Mouse (Mus musculus) embryonic fibroblast, embryonic 13.5 days (primary cell): ENCODE data around the gene Gtf2i.

Experiments used
- CTCF ChIP-seq: IDR thresholded peaks from 2 replicates; pipeline ENCODE4 v1.5.1; 2011; ENCODE audit warnings: mild to moderate bottlenecking, control low read depth, low read length, moderate library complexity, borderline replicate concordance; ENCODE audit not compliant: insufficient read depth
- POLR2A ChIP-seq: IDR thresholded peaks from 2 replicates; pipeline ENCODE4 v1.6.1; 2011; ENCODE audit warnings: low read depth, mild to moderate bottlenecking, control low read depth, low read length, moderate library complexity

- TF ChIP-seq POLR2A, result no peak
- no peak for TF ChIP-seq CTCF
Observed at GRCm38 (mm10) chr5:134282076-134282475, 32.5 kb downstream of the Gtf2i start.
